Mouse (Mus musculus): ENCODE measurements around the gene Adam21. TPM values are rescaled to one million over a fixed set of nuclear protein-coding genes. Genes with fewer than 3 reads are reported as not detected.

The Adam21 gene
- polyA plus RNA-seq (2016; fragmentation: Nextera tagmentation; extraction: Ambion mirVana), result 0.60 and 0.64 TPM in 2 replicates

DNA sequence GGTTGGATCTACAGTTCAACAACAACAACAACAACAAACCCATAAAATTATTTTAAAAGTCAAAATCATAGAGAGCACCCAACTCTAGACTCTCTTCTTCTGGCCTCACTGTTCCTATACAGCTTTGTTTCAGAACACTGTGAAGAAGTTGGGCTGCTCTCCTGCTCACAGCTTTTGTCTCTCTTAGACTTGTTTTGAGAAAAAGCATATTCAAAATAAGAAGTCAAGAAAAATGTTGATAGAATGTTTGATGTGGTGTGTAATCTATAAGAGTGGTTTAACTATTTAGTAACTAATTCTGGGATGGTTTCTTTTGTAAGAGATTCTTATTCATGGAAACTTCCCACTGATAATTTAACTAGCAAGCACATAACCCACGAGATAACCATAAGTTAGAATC lies at the start of gene Adam21:
Gene Adam21, minus strand, starts transcription at position 101 of the 400 bp plus-strand sequence.
- no peak within 1 kb of the TSS for H3K27ac ChIP-seq
- H3K36me3 ChIP-seq, result peaks cover 24% of the 10 kb centered on the region
- H3K4me3 ChIP-seq (replicated peaks), result no peak within 1 kb of the TSS
- no peak within 1 kb of the TSS for H3K4me2 ChIP-seq
- H3K9ac ChIP-seq (replicated peaks), result no peak within 1 kb of the TSS
- H3K9me3 ChIP-seq, result no peaks in the 10 kb centered on the region
- 83% methylated on average over 1 of the region's 1 CpGs for WGBS
- ATAC-seq (ENCODE audit: insufficient number of reproducible peaks, insufficient read depth, low FRiP score, low TSS enrichment, low read depth), result no peak
- no peaks in the 10 kb centered on the region for H3K27me3 ChIP-seq
- no peaks in the 10 kb centered on the region for H3K4me1 ChIP-seq (replicated peaks)

DNA sequence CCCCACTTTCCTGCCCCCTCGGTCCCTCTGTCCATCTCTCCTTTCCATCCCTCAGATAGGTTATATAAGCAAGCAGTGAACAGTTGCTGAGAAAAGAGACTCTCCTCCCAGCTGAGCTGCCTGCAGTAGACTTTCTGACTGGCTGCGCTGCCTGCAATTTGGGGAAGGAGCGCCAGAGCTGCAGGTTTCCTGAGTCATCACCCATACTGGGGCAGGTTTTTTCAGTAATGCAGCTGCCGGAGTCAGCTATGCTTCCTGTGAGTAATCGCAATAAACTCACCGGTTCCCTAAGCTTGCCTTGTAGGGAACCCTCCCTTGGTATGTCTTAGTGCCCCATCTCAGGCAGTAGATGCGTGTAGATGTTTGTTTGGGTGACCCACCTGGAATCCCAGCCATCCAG lies 48.7 kb upstream of the Adam21 start:
- ATAC-seq (ENCODE audit: insufficient number of reproducible peaks, insufficient read depth, low FRiP score, low TSS enrichment, low read depth), result no peak
- H3K4me3 ChIP-seq (replicated peaks), result no peak overlapping the region
- no peak overlapping the region for H3K27ac ChIP-seq
- H3K9me3 ChIP-seq, result no peaks in the 10 kb centered on the region
- H3K9ac ChIP-seq (replicated peaks), result no peak overlapping the region
- WGBS, result 71% methylated on average over 7 of the region's 7 CpGs
- peaks cover 3% of the 10 kb centered on the region; the same call in 1 of the 2 replicates for H3K27me3 ChIP-seq
- no peak overlapping the region for H3K4me2 ChIP-seq
- H3K36me3 ChIP-seq, result no peaks in the 10 kb centered on the region
- H3K4me1 ChIP-seq (replicated peaks), result no peaks in the 10 kb centered on the region

DNA sequence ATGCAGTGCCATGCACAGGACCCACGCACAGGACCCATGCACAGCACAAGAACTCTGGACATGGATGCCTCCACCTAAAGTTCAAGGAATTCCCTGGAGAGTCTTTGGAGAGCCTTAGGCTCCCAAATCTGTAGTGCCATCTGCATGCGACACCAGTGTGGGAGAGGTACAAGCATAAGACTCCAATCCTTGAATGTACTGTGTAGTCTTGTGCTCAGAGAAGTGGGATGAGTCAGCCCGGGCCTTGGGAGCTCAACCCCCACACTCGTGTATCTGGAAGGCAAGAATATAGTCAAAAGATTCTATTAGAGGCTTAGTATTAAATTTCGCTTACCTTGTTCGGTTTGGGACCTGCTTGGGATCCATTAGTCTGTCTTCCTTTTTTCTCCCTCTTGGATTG lies 47.5 kb upstream of the Adam21 start:
- no peak overlapping the region for H3K27ac ChIP-seq
- WGBS, result 83% methylated on average over 6 of the region's 6 CpGs
- H3K9ac ChIP-seq (replicated peaks), result no peak overlapping the region
- no peak for ATAC-seq (ENCODE audit: insufficient number of reproducible peaks, insufficient read depth, low FRiP score, low TSS enrichment, low read depth)
- no peaks in the 10 kb centered on the region for H3K36me3 ChIP-seq
- no peak overlapping the region for H3K4me2 ChIP-seq
- H3K9me3 ChIP-seq, result no peaks in the 10 kb centered on the region
- H3K4me1 ChIP-seq (replicated peaks), result no peaks in the 10 kb centered on the region
- H3K4me3 ChIP-seq (replicated peaks), result no peak overlapping the region
- H3K27me3 ChIP-seq, result peaks cover 3% of the 10 kb centered on the region; the same call in 1 of the 2 replicates

DNA sequence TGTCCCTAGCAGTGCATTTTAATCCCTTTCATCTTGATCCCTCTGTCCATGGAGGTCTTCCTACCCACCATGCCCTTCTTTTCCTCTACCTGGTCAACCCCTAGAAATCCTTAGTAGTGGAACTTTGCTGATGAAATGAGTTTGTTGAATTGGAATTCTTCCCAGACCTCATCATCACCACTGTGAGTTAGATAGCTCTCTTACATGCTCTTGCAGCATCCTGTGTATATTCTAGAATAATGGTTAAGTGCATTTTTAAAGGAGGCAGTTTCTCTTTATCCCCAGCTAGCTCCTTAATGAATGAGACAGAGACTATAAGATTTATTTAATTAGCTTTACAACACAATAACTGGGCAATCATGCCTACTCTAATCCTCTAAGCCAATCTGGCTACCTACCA lies 41.2 kb upstream of the Adam21 start:
- H3K9ac ChIP-seq (replicated peaks), result no peak overlapping the region
- no peak overlapping the region for H3K4me3 ChIP-seq (replicated peaks)
- H3K27me3 ChIP-seq, result no peaks in the 10 kb centered on the region
- H3K4me1 ChIP-seq (replicated peaks), result no peaks in the 10 kb centered on the region
- H3K4me2 ChIP-seq, result no peak overlapping the region
- no peaks in the 10 kb centered on the region for H3K9me3 ChIP-seq
- no peak overlapping the region for H3K27ac ChIP-seq
- H3K36me3 ChIP-seq, result no peaks in the 10 kb centered on the region
- ATAC-seq (ENCODE audit: insufficient number of reproducible peaks, insufficient read depth, low FRiP score, low TSS enrichment, low read depth), result no peak

DNA sequence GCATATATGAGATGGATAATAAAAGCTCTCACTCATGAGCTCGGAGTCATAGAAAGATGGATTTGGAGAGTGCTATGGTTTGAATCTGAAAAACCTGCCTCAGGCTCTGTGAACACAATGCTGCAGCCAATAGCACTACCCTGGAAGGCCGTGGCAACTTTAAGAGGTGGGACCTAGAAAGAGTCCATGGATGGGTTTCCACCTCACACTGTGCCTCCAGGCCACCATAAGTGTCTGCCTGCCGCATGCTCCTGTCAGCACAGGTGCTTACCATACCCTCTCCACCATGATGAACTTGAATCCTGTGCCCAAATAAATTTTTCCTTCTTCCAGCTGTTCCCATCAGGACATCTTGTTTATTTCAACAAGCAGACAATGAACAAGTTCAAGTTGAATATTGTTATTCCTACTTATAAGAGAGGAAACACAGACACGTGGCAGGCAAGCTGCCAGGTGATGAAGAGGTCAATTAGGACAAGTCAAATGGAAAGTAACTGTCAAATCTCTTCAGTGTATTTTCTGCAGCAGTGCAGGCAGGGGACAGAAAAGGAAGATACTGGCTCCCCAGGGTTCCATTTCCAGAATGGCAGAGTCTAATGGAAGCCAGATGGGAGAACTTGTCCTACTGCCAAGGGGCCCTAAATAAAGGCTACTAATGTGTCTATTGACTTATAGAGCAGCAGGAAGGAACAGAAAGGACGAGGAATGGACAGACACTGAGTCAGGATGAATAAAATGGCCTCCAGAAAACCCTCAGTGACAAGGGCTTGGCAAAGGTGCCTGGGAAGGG lies 36.9 kb upstream of the Adam21 start:
- no peak overlapping the region for H3K9ac ChIP-seq (replicated peaks)
- no peaks in the 10 kb centered on the region for H3K9me3 ChIP-seq
- WGBS, result 58% methylated on average over 5 of the region's 5 CpGs
- no peak for ATAC-seq (ENCODE audit: insufficient number of reproducible peaks, insufficient read depth, low FRiP score, low TSS enrichment, low read depth)
- no peak overlapping the region for H3K4me3 ChIP-seq (replicated peaks)
- no peaks in the 10 kb centered on the region for H3K4me1 ChIP-seq (replicated peaks)
- H3K36me3 ChIP-seq, result no peaks in the 10 kb centered on the region
- H3K27me3 ChIP-seq, result no peaks in the 10 kb centered on the region; the same call in 1 of the 2 replicates
- H3K4me2 ChIP-seq, result no peak overlapping the region
- no peak overlapping the region for H3K27ac ChIP-seq

DNA sequence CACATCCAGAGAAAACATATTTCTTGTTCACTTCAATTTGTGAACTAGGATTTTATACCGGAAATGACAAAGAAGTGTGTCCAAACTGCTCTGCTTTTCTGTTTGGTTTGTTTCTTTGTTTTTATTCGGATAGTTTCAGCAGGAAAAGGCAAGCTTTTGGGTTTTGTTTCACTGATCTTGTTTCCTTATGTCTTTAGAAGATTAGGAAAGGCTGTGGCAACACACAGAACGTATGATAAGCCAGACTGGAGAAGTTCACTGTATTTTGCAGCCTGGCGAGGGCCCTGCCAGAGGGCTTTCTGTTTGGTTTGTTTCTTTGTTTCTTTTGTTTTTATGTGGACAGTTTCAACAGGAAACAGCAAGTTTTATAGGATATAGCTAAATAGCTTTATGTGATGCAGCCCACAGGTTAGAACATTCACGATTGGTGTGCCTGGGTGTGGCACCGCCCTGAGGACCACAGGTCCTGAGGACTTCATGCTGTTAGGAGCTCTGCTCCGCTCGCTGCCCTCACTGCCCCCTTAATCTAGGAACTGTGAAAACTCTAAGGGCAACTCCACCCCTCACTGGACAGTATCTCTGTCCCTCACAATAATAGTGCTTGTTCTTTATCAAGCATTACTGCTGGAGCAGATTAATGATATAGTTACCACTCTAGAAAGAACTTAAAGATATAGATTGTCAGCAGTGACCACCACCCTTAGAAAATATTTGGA lies 28.4 kb upstream of the Adam21 start:
- Histone ChIP-seq H3K36me3 (no peaks in the 10 kb centered on the region), H3K4me3 (replicated peaks) (no peak overlapping the region), H3K27me3 (no peaks in the 10 kb centered on the region; the same call in 1 of the 2 replicates), H3K9me3 (no peaks in the 10 kb centered on the region), H3K4me2 (no peak overlapping the region), H3K9ac (replicated peaks) (no peak overlapping the region), H3K27ac (no peak overlapping the region), H3K4me1 (replicated peaks) (peaks cover 7% of the 10 kb centered on the region; the same call in 1 of the 2 replicates)
- 78% methylated on average over 8 of the region's 8 CpGs for WGBS
- ATAC-seq (ENCODE audit: insufficient number of reproducible peaks, insufficient read depth, low FRiP score, low TSS enrichment, low read depth), result no peak

DNA sequence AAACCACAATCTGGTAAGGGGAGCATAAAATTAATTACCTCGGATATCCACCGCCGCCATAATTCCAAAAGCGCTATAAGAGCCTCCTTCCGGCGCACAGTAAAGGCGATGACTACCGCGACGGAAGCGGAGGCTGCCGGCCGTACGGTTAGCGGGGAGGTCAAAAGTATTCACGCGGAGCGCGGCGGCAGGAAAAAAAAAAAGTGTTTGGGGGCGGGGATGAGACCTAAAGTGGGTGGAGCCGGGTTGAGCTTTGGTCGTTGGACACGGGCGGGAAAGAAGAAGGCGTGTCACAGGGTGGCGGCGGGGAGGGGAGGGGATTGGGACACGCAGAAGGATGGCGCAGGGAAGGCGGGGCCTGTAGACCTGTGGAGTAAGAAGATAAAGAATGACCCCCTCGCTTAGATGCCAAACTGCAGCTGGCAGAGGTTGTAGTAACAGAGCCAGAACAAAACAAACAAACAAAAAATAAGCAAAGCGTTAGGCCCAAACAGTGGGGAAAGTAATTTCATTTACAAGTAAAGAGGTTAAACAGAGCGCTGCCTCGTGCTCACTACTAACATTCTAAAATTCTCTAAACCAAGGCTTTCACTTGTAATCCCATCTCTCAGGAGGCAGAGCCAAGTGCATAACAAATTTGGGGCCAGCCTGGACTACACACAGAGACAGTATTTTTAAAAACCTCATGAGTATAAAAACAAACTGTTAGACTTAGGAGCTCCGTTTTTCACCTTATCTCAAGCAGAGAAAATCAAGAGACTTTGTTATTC lies 26.8 kb upstream of the Adam21 start, which contains the start of gene Med6:
Gene Med6, minus strand, starts transcription at position 107 of the 770 bp plus-strand sequence.
- ATAC-seq (ENCODE audit: insufficient number of reproducible peaks, insufficient read depth, low FRiP score, low TSS enrichment, low read depth), result peak; percentile 95
- Histone ChIP-seq H3K9me3 (no peaks in the 10 kb centered on the region), H3K27me3 (no peaks in the 10 kb centered on the region), H3K4me3 (replicated peaks) (peak within 1 kb of the TSS; percentile 68), H3K4me1 (replicated peaks) (peaks cover 7% of the 10 kb centered on the region; the same call in 1 of the 2 replicates), H3K9ac (replicated peaks) (peak within 1 kb of the TSS; percentile 66), H3K36me3 (peaks cover 10% of the 10 kb centered on the region; the same call in 1 of the 2 replicates), H3K27ac (no peak within 1 kb of the TSS), H3K4me2 (peak within 1 kb of the TSS; percentile 76)
- 4% methylated on average over 36 of the region's 36 CpGs for WGBS

DNA sequence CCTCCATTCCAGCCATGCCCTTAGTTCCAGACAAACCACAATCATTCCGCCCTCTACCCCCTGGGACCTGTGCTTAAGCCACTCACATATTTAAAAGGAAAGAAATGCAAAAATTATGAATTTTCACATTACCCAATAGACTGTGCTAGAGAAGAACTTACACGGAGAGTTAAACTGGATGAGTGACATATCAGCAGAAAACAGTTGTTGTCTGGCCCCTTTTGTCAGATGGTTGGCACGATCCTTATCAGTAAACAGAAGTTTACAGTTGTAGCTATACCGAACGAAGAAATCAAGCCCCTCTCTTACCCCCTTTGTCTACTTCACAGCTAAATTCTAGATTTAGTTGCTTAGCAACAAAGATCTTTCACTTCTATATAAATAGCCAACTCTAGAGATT lies 343 bp downstream of the Adam21 start:
- no peak for ATAC-seq (ENCODE audit: insufficient number of reproducible peaks, insufficient read depth, low FRiP score, low TSS enrichment, low read depth)
- Histone ChIP-seq H3K9ac (replicated peaks) (no peak overlapping the region), H3K4me1 (replicated peaks) (no peaks in the 10 kb centered on the region), H3K27ac (no peak overlapping the region), H3K36me3 (peaks cover 22% of the 10 kb centered on the region), H3K4me3 (replicated peaks) (no peak overlapping the region), H3K9me3 (no peaks in the 10 kb centered on the region), H3K27me3 (no peaks in the 10 kb centered on the region), H3K4me2 (no peak overlapping the region)
- WGBS, result 96% methylated on average over 5 of the region's 5 CpGs

DNA sequence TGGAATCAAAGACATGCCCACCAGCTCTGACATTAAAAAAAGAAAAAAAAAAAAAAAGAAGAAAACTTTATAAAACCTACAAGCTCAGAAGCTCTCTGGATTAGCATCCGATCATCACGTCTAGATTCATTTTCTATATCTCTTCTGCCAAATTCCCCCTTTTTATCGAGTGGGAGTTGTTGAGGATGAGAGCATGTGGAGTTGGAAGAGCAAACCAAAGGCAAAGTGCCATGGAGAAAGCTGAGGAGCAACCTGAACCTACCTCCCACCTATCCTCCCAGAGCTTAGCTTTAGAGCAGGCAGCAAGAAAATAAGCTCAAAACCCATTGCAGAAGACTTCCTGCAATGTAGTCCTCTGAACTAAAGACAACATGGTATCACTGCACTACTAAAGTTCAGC lies 4.1 kb downstream of the Adam21 start:
- Histone ChIP-seq H3K9me3 (no peaks in the 10 kb centered on the region), H3K4me1 (replicated peaks) (no peaks in the 10 kb centered on the region), H3K4me2 (no peak overlapping the region), H3K27ac (no peak overlapping the region), H3K4me3 (replicated peaks) (no peak overlapping the region), H3K9ac (replicated peaks) (no peak overlapping the region), H3K27me3 (no peaks in the 10 kb centered on the region), H3K36me3 (no peaks in the 10 kb centered on the region)
- 98% methylated on average over 3 of the region's 3 CpGs for WGBS
- ATAC-seq (ENCODE audit: insufficient number of reproducible peaks, insufficient read depth, low FRiP score, low TSS enrichment, low read depth), result no peak

DNA sequence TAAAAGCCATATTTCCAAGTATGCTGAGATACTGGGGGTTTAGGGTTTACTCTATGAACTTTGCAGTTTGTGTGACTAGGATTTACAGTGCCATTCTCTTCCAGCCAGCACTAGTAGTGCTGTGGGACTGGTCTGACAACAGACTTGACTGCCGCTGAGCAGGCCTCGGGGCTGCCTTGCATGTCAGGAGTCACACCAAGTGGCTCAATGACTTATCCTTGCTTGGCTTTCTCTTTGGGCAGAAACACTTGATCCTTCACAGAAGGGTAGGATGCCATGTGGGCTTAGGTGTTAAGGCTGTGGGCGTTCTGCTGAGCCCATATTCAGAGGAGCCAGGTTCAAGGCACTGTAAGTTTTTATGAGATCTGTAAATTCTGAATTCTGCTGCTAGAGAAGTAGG lies 19.0 kb downstream of the Adam21 start:
- H3K4me3 ChIP-seq (replicated peaks), result no peak overlapping the region
- H3K4me2 ChIP-seq, result no peak overlapping the region
- no peaks in the 10 kb centered on the region for H3K27me3 ChIP-seq
- no peak for ATAC-seq (ENCODE audit: insufficient number of reproducible peaks, insufficient read depth, low FRiP score, low TSS enrichment, low read depth)
- 89% methylated on average over 3 of the region's 3 CpGs for WGBS
- no peaks in the 10 kb centered on the region for H3K9me3 ChIP-seq
- no peak overlapping the region for H3K9ac ChIP-seq (replicated peaks)
- no peaks in the 10 kb centered on the region for H3K4me1 ChIP-seq (replicated peaks)
- H3K36me3 ChIP-seq, result no peaks in the 10 kb centered on the region
- no peak overlapping the region for H3K27ac ChIP-seq

DNA sequence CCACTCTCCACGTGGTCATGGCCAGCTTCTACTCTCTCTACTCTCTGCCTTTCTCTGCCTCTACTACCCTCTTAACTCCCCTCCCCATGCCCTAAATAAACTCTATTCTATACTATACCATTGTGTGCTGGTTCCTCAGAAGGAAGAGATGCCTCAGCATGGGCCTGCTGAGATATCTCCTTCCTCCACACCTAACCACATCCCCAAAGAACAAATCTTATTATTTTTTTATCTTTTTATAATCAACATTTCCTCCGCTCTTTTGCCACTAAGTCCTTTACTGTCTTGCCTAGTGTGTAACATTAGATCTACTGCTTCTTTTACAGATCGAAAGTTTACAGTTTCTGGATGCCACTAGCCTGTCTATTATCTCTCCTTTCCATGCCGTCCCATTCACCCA lies 21.1 kb downstream of the Adam21 start:
- Histone ChIP-seq H3K9ac (replicated peaks) (no peak overlapping the region), H3K27ac (no peak overlapping the region), H3K4me1 (replicated peaks) (no peaks in the 10 kb centered on the region), H3K4me3 (replicated peaks) (no peak overlapping the region), H3K36me3 (no peaks in the 10 kb centered on the region), H3K27me3 (no peaks in the 10 kb centered on the region), H3K9me3 (no peaks in the 10 kb centered on the region), H3K4me2 (no peak overlapping the region)
- no peak for ATAC-seq (ENCODE audit: insufficient number of reproducible peaks, insufficient read depth, low FRiP score, low TSS enrichment, low read depth)
- 65% methylated on average over 4 of the region's 4 CpGs for WGBS
